Mouse (Mus musculus) heart, adult 9 months (tissue): ENCODE results near the gene 1700025G04Rik.

ENCODE experiments used
- DNase-seq, 2 experiments: peaks; one replicate each; pipeline ENCODE4 v3.0.0; 2022; ENCODE audit warnings: low spot score in 2 of 2

1700025G04Rik gene

GRCm38 (mm10) chr1:151963248-151963647 is 126.7 kb downstream of the 1700025G04Rik start:
- DNase-seq = peak in 1 of 2 experiments; percentile 28

DNA sequence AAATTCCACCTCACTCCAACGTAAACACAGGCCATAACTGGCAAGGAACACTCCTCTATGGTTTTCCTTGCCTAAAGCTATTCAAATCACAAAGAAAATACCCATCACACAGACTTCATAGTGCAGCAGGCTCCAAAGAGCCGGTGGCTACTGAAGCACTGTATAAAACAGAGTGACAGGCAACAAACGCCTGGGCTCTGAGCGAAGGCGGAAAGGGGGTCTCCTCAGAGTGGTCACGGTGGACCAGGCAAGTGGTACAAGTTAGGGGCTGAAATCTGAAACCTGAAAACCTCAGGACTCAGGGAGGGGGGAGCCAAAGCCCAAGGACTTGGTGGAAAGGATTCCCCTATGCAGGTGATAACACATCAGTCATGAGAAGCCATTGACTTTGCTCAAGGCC is 127.8 kb downstream of the 1700025G04Rik start:
- no peak for DNase-seq

- peak; percentile 41 to 54 for DNase-seq
These were observed 128.7 kb downstream of the 1700025G04Rik start for GRCm38 (mm10) chr1:151961204-151961603.

- DNase-seq = no peak
These were observed 130.9 kb downstream of the 1700025G04Rik start for GRCm38 (mm10) chr1:151959010-151959409.

DNA sequence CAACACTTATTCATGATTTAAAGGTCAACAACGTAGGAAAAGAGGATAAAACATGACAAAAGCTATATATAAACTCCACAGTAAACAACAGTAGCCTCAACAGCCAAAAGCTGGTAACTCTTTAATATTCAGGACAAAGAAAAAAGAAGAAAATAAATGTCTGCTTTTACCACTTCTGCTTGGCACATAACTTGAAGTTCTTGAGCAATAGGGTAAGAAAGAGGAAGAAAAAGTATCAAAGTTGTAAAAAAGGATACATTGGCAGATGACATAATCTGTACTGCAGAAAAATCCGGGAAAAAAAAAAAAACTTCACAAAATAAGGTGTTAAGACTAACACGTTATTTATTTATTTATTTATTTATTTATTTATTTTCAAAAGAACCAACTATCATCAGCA is 131.5 kb downstream of the 1700025G04Rik start:
- no peak for DNase-seq

DNA sequence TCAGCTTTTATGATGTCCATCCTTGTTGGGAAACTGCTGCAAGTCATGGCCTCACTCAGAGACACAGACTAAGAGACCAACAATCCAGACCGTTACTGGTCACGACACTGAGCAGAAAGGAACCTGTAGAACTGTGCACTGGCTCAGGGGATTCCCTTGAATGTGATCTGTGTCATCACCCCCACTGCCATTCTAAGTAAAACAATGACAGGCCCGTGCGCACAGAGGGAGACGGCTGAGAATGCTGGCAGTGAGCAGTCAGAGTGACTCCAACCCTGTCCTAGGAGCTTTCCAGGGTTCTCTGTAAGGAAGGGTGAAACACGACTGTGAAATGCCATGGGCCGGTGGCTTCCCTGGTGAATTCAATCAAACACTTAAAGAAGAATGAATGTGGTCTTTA is 132.3 kb downstream of the 1700025G04Rik start:
- DNase-seq = no peak

DNA sequence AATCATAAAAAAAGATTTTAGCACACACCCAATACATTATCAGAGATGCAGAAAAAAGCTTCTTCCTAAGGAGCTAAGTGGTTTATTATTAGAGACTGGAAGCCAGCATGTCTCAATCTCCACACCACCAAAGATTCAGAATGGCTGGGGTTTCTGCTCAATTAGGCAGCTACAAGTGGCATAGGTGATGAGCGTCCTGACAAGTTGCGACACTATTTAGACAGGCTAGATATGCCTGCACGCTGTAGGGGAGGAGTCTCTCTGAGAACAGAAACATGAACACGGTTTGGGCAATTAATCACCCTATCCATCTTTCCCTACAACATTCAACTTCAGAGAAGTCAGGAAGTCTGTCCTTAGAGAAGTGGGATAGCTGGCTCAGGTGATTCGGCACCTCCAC is 134.1 kb downstream of the 1700025G04Rik start:
- no peak for DNase-seq

DNA sequence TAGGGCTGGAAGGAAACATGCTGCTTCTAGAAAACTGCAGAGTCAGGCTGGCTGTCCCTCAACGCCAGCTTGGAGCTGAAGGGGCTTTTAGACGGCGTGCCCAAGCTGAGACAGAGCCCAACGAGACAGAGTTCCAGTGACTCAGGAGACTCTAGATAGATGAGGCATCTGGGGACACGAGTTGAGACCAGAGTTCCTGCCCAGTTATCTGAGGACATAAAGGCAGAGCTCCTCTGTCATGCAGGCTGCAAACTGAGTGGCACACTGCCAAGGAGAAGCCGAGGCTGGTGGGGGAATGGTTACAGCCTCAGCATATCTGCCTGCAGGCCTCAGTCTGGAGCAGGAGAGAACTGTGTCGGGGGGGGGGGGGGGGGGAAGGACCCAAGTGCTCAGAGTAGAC is 136.4 kb downstream of the 1700025G04Rik start:
- peak; percentile 82 for DNase-seq

- DNase-seq = peak in 1 of 2 experiments; percentile 45
These were observed 141.9 kb downstream of the 1700025G04Rik start for GRCm38 (mm10) chr1:151948065-151948464.

DNA sequence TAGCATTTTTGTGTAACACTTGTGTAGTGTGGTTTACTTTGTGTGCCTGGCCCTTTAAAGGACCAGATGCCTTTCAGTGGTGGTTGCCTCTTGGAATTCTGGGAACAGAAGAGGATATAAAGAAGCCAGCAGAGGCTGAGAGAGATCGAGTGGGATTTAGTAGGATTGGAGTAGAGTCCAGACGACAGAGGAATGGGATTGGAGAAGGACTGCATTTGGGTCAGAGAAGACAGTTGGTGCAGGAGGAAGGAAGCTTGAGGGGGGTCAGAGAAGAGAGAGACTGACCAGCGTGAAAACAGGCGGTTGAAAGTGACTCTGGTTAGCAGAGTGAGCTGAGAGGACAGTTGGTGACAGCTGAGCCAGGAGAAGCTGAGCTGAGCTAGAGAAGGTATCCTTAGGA is 142.4 kb downstream of the 1700025G04Rik start:
- peak; percentile 31 to 50 for DNase-seq

DNA sequence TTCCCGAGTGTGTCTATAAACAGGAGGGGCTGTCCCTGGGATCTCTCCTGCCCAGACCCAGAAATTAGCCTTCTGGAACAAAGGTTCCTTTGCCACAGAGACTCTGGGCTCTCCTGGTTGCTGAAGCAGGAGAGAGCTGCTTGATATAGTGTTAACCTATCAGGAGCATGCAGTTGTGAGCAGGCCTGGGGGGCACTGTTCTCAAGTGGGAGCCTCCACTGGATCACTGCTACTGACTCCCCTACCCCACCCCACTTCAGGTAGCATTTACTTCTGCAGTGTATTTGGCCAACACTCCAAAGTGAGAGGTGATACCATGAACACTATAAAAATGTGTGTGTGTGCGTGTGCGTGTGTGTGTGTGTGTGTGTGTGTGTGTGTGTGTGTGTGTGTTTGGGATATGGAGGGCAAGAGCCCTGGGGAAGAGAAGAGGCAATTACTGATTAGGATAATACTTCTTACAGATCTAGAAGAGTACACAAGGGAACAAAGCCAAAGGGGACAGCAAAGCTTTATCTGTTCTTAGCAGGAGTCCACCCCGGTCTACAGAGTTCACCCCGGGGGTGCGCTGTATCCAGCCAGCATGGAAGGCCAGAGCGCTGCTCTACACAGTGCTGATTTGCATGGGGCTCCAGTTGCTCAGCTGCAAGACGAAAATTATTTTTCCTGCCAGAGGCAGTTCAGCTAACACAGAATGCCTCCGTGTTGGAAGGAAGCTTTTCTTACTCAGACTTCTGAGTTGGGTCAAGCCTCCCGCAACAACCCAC is 145.3 kb downstream of the 1700025G04Rik start:
- DNase-seq = no peak

DNA sequence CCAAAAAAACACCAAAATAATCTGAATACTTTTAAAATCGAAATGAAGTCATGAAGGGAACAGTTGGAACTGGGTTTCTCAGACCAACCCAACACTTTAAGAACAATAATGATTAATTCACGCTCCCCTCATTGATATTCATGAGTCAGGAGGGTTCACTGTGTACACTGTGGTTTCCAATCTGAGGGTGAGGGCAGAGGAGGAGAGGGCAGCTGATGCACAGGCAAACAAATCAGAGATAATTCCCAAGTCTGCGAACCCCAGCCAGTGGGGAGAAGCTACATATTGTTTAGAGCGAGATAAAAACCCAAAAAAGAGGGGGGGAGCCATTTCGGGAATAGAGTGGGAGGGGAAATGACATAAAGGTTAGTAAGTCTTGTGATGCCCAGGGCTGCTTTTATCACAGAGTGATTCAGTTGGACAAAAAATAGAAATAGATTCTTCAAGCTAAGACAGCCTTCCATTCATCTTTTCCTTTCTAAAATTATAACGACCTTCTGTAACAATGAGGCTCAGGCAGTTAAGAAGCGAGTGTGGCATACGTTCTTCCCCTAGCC is 146.2 kb downstream of the 1700025G04Rik start:
- DNase-seq = no peak

GRCm38 (mm10) chr1:151942972-151943654 is 146.8 kb downstream of the 1700025G04Rik start:
- no peak for DNase-seq

GRCm38 (mm10) chr1:151939987-151940386 is 149.9 kb downstream of the 1700025G04Rik start:
- no peak for DNase-seq

DNA sequence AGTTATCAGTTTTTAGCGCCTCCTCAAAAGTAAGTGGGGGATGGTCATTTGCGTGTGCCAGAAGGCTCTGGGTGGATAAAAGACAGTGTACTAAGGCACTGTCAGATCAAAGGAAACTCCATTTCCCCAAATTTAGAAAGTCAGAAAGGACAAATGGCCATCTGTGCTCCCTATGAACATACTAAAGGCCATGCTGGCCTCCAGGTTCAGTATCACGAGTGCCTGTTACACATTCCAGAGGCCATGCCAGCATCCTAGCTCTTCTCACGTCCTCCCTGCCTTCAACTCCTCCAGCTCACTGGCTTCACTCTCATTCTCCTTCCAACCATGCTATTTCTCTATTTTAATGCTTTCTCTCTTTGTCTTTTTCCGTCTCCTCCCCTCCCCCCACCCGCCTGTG is 150.4 kb downstream of the 1700025G04Rik start:
- no peak for DNase-seq

GRCm38 (mm10) chr1:151933605-151934004 is 156.3 kb downstream of the 1700025G04Rik start:
- DNase-seq = no peak

DNA sequence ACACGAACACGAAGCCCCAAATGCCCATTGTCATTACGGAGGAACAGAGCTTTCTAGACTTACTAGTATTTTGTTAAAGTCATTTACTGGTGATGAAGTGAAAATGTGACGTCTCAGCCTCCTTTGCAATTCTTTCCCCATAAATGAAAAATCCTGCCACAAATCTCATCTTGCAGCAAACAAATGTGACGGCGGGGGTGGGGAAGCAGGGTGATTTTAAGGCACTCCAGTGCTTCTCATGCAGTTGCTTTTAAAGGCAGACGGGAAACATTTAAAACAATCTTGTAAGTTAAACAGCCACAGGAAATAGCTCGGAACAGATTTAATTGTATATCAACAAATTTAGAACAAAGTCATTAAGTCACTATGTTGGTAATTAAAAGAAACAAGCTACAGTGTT is 163.1 kb downstream of the 1700025G04Rik start:
- no peak for DNase-seq

- DNase-seq = no peak
These were observed 163.8 kb downstream of the 1700025G04Rik start for GRCm38 (mm10) chr1:151926141-151926540.

DNA sequence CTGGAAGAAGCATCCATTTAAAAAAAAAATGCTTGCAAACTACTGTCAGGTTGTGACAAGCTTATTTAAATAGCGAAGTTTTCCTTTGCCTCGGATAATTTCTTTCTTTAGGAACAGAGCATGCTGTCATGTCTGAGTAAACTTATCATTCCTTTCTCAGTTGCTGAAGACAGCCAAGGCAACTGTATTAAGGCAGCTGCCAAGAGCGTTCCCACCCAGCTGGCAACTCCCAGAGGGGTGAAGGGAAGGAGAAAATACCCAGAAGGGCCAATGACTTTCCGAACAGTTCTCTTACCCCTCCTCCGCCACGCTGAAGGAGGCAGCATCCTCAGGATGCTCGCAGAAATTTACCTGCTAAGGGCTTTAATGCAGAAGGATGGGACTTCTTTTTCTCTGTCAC is 164.2 kb downstream of the 1700025G04Rik start:
- DNase-seq = no peak

- no peak for DNase-seq
These were observed 171.0 kb downstream of the 1700025G04Rik start for GRCm38 (mm10) chr1:151918806-151919357.

DNA sequence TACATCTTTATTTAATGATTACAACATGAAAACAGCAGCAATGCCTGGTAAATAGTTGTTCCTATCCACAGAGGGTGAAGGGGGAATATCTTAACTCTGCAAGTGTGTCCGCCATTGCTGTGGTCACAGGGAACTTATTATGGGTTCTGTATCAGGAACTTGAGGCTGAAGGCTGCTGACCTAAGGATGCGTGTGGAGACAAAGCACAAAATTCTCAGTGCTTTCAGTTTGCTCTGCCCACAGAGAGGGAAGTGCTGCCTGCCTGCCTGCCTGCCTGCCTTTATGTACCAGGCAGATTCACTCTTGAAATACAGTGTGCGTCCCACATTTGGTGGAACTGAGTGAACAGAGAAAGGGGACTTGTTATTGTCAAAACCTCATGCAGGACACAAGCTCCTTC is 172.2 kb downstream of the 1700025G04Rik start:
- DNase-seq = peak in 1 of 2 experiments; percentile 10

DNA sequence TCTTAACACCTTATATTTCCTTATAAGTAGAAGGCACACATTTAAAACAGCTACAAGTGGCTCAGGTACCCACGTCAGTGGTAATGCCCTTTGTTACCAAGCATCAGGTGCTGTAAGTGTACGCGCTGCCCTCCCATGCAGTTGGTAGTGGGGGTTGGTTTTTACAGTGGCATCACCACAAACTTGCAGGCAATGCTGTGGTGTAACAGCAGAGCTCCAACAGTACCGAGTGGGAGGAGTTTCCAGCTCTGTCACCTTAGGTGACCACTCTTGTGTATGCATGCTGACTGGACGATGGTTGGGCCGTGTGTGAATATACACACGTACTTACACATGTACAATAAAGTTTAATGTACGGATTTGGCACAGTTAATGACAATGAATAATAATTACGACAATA is 175.4 kb downstream of the 1700025G04Rik start:
- DNase-seq = no peak

DNA sequence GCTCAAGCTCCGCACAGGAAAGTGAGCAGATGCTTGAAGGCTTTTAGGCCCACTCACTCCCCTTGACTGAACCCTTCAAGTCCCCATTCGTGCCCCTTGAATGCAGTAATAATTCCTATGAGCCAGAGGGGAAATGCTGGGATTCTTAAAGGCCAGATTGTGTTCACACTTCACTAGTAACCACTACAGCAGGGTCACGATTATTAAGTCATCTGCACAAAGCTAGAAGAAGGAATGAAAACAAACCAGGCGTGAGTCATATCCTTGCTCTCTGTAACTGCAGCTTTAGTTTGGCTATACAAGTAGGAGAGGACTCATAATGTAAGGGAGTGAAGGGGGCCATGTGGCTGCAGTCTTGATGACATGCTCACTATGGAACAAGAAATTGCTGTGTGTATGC is 182.9 kb downstream of the 1700025G04Rik start:
- DNase-seq = no peak
